Mouse (Mus musculus) 3T3-L1 (cell line): ENCODE measurements around the gene Zc3h7a.
"Not testable (repeated sequence)": the region's sequence is repeated elsewhere in the genome, so short reads cannot be mapped to it uniquely, and the experiment has no call there.

Experiments used
- DNase-seq: peaks from one replicate; pipeline ENCODE4 v3.0.0-alpha.2; 2015; ENCODE audit warnings: low read depth, low spot score

The Zc3h7a gene

GRCm38 (mm10) chr16:11143706-11144483 lies 32.3 kb downstream of the Zc3h7a start:
- not testable (repeated sequence) for DNase-seq

- DNase-seq, result peak; percentile 98
Observed at GRCm38 (mm10) chr16:11134348-11135344, 41.5 kb downstream of the Zc3h7a start, which contains the start of gene Txndc11. TSS of gene Txndc11 (minus strand) at chr16:11134650.

GRCm38 (mm10) chr16:11133476-11134347 lies 42.5 kb downstream of the Zc3h7a start:
- DNase-seq, result peak; percentile 31

- DNase-seq, result peak; percentile 23
Observed at GRCm38 (mm10) chr16:11132839-11133238, 43.4 kb downstream of the Zc3h7a start.

GRCm38 (mm10) chr16:11128301-11128700 lies 47.9 kb downstream of the Zc3h7a start:
- no peak for DNase-seq

GRCm38 (mm10) chr16:11125371-11125770 lies 50.8 kb downstream of the Zc3h7a start:
- DNase-seq, result no peak

GRCm38 (mm10) chr16:11124110-11124509 lies 52.1 kb downstream of the Zc3h7a start:
- DNase-seq, result no peak

- DNase-seq, result no peak
Observed at GRCm38 (mm10) chr16:11122625-11123024, 53.6 kb downstream of the Zc3h7a start.

GRCm38 (mm10) chr16:11109198-11109740 lies 66.9 kb downstream of the Zc3h7a start:
- peak; percentile 62 for DNase-seq

GRCm38 (mm10) chr16:11104905-11105304 lies 71.3 kb downstream of the Zc3h7a start:
- DNase-seq, result no peak

GRCm38 (mm10) chr16:11097301-11097700 lies 78.9 kb downstream of the Zc3h7a start:
- DNase-seq, result no peak

GRCm38 (mm10) chr16:11093717-11094386 lies 82.3 kb downstream of the Zc3h7a start:
- DNase-seq, result no peak

- no peak for DNase-seq
Observed at GRCm38 (mm10) chr16:11092523-11092922, 83.7 kb downstream of the Zc3h7a start.

- DNase-seq, result no peak
Observed at GRCm38 (mm10) chr16:11092061-11092460, 84.1 kb downstream of the Zc3h7a start.

GRCm38 (mm10) chr16:11090836-11091570 lies 85.2 kb downstream of the Zc3h7a start:
- DNase-seq, result no peak

GRCm38 (mm10) chr16:11086856-11087588 lies 89.2 kb downstream of the Zc3h7a start:
- DNase-seq, result peak; percentile 47
